Mouse (Mus musculus) thymus, postnatal 10 days (tissue): Measurements from ENCODE around the gene 6430548M08Rik.
A peak's percentile ranks its signal among the peaks of the same experiment; 100 is the strongest.

Experiments
- DNase-seq, 2 experiments: peaks; one replicate each; pipeline ENCODE4 v3.0.0; 2021; ENCODE audit warnings: low spot score in 2 of 2

6430548M08Rik gene

DNA sequence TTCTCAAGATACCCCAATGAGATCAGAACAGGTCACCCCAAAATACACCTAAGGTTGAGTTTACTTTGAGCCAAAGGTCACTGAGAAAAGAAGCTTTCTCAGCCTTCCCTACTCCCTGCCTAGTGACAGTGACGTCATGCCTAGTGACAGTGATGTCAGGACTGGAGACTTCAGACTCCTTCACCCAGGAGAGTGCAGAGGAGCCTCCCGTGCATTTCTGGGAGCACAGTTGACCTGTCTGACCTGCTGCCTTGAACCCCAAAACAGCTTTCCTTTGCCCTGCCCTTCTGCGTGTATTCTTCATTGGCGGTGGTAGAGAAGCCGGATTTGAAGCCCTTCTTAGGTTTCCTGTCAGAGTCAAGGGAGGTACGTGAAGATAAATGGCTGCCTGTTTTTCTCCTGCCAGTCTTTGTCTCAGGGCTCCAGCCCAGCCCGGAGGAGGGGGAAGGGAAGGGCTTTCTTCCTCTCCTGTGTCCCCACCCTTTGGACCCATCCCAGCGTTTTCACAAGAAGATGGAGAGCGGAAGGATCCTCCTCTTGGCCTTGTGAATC lies 9.2 kb upstream of the 6430548M08Rik start:
- no peak for DNase-seq

DNA sequence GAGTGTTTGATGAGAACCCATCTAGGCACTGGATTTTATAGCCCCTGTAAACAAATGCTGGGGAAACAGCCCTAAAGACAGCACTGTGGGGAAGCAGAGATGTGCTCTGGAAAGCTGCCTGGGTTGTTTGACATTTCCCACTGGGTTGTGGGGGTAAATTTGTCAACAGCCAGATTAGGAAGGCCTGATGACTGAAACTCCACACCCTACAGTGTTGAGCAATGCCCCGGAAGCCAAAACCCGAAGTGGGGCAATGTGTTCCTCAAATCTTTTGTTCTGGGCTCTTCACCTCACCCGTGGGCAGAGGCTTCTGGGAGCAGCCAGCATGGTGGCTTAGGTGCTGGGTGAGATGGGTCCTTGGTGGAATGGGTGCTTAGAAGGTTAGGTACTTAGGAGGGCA lies 4.8 kb upstream of the 6430548M08Rik start:
- DNase-seq = no peak

DNA sequence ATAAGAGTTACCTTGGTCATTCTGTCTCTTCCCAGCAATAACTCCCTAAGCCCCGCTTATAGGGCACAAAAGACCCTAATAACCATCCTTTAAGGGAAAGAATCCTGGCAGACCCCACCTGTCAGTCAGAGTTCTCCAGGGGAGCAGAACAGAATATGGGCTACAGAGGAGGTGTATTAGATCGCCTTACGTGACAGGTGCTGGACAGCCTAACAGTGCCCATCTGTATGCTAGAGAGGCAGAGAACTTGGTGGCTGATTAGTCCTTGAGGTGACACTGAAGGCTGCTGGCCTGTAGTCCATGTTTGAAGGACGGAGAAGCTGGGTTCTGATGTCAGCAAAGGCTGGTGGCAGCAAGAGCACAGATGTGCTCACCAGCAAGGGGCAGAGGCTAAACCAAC lies 3.0 kb upstream of the 6430548M08Rik start:
- no peak for DNase-seq

DNA sequence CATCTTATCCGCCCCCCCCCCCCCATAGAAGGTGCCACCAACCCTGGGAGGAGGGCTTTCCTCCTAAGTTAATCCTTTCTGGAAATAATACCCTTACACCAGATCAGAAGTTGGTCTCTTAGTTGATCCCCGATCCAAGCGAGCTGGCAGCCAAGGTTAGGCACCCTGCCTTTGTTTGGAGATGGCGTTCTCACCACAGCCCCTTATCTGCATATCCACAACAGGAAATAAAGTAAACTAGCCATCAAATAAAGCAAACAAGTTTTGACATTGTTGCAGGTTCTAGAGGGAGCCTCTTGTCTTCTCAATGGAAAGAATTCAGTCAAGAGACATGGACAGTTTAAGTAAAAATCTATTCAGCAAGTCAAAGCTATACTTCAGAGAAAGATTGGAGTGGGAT lies 2.6 kb upstream of the 6430548M08Rik start:
- no peak for DNase-seq

DNA sequence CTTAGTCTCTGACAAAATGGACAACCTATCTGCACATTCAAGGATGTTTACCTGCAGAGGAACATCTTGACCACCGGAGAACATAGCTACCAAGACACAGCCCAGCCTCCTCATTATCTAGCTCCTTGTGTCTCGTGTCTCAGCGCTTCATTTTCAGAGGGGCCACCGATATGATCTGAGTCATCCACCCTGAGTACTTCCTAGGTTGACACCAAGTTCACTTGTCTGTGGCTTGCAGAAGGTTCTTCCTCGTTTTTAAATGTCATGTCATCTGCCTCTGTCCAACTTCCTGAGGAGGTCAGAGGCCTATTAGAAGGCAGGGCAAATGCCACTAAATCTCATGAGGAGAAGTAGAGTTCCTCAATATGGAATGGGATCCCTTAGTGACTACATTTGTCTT lies 1.4 kb upstream of the 6430548M08Rik start:
- no peak for DNase-seq

DNA sequence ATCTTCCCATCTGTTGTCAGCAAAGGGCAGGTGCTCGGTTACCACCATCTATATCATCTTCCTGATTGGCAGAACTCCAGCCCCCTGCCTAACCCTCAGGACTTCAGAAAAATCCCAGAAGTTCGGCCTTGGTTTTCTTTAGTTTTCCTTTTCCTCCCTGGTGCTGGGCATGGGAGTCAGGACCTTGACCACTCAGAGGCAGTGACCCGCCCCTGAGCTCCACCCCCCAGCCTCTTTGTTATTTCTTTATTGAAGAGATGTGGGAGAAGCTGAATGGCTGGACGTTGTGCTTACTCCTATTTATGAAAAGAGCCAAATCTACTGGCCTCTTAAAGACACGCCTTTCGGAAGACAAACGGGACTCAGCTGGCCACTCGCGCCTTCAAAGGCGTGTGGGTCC lies 646 bp upstream of the 6430548M08Rik start:
- DNase-seq = peak in 1 of 2 experiments; percentile 10

DNA sequence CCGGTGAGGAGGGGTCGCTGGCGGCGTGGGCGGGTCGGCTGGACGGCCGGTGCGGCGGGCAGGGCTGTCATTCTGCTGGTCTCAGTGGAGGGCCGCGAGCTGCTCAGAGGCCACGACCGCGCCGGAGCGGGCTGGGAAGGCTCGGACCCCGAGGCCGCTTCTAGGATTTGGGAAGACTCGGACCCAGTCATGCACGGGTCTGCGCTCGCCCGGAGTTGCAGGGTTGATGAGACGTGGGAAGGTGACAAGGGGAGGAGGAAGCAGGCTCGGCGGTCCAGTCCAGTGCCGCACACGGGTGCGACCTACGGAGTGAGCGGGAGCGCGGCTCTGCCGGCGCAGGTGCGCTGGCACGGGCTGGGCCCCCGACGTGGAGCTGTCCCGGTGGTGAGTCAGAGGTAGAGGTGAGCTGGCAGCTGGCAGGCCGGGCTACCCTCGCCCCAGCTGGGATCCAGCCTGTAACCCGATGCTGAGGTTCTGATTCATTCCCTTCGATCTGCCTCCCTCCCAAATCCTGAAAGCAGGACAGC lies 426 bp downstream of the 6430548M08Rik start:
- DNase-seq = no peak

DNA sequence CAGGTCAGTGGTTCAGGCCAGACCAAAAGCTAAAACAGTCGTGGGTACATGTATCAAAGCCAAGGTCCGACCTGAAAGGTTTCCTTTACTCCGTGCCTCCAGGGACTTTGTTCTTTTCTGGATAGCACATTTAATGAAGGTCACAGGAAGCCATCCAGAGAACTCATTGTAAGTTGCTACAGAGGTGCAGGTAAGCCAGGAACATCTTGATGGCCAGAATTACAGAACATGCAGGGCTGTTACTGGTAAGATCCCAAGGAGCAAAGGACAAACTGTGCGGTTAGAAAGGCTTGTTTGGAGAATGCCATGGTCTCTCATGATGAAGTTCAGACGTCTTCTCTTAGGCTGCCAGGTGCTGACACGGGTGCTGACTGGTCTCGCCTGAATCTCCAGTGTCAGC lies 2.6 kb downstream of the 6430548M08Rik start:
- no peak for DNase-seq

DNA sequence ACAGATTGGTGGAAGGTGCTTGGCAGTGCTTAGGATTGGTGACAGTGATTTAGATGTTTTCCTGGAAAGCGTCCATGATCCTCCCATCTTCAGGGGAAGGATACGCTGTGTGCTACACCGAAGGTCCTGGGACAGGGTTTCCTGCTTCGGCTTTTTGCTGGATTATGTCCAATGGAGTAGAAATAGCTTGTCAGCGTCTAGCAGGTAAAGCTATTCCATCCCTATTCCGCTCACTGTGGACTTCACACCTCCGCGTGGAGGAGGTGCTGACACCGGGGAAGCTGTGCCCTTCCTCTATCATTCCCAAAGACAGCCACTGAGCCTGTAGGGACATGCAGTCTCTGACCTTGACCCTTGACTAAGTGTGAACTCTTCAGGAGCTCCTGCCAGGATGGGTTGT lies 4.2 kb downstream of the 6430548M08Rik start:
- DNase-seq = no peak

DNA sequence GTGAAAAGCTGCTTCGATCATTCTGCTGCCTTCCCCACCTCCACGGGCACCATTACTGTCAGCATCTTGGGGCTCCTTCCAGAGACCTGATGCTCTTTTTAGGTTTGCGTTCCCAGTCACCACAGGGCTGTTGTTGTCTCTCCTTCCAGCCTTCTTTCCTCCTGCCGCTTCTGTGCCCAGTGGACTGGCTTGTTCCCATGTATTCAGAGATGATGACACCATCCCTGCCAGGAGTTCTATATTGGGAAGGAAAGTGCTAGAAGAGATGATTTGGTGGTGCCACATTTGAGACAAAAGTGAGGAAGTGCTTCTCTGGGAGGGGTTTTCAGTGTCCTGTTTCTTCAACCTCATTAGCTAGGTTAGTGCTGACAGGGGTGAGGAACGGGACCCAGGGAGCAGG lies 4.9 kb downstream of the 6430548M08Rik start:
- DNase-seq = no peak

DNA sequence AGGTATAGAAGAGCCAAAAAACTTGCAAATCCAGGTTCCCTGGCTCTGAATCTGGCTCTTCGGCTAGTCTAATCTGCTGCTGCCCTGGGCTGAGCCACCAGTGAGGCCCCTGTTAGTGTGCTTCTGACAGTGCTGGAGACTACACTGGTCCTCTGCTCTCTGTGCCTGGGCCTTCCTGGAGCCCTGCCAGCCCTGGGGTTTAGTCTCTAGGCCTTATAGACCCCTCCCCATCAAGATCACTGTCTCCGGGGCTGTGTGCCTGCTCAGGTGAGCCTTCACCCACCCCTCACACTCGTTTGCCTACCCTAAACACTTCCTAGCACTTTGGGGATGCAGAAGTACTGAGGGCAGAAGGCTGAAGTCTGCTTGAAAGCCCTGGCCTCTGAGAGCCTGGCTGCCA lies 5.5 kb downstream of the 6430548M08Rik start:
- no peak for DNase-seq

DNA sequence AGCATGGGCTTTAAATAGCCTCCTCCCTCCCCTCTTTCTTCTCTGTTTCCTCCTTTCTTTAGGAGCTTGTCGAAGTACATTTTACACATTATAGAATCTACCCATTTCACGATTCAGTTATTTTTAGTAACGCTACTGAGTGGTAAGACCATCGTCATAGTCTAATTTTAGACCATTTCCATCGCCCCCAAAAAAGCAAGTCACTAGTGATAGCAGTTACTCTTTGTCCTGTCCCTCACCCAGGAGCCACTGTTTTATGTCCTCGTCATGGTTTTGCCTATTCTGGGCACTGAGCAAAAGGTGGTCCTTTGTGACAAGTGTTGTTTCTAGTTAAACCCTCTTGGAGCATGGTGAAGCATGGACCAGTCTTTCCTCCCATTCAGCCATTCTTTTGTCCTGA lies 6.0 kb downstream of the 6430548M08Rik start:
- no peak for DNase-seq

DNA sequence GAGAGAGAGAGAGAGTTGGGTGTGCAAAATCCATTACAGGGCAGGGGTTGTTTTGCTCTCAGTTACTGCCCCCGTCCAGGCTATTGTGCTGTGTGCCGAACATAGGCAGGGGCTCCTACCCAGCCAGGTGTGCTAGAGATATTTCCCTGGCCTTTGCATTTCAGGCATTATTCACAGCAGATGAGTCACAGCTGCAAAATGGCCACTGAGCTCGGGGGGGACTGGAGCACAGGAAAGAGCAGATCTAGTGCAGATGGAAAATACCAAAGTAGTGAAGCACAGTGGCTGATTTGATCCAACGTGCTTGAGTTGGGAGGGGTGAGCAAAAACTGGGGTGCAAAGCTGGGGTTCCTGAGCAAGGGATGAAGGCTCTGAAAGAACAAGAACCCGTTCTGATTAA lies 7.0 kb downstream of the 6430548M08Rik start:
- no peak for DNase-seq

DNA sequence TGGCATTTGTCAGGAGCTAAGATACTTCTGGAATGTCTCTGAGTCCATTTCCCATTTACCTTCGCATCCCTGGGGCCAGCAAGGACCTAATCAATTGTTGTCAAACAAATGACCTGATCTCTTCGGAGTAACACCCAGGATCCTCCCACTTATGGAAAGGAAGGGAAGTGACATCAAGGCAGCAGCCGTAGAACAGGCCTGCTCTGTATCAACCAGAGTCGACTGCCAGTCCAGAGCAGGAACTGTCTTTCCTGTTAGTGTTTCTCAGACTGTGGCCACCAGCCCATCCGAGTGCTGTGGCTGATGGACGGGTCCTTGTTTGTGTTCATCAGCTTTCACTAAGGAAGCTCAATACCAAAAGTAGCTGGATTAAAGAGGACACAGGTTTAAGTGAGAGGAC lies 10.3 kb downstream of the 6430548M08Rik start:
- DNase-seq = no peak

DNA sequence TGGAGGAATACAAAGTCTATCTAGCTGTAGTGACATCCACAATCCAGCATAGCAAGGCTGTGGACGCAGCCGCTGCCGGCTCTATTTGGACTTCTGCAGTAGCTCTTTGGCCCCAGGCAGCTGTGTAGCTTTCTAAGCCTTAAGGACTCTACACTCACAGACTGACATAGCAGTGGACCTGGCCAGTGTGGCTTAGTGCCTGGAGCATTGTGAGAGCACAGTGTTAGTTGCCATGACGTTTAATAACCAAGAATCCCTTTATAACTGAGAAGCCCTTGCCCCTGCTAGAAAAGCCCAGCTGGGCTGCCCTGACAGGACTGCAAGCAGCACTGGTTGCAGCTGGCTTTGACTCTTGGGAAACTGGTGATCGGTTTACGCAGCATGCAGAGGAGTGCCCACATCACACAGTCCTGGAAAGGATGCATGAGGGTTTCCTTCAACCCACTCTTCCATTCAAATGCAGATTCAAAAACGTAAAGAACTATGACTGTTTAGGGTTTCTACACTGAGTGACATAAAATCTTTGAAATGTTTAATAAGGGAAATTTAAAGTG lies 11.0 kb downstream of the 6430548M08Rik start:
- no peak for DNase-seq

DNA sequence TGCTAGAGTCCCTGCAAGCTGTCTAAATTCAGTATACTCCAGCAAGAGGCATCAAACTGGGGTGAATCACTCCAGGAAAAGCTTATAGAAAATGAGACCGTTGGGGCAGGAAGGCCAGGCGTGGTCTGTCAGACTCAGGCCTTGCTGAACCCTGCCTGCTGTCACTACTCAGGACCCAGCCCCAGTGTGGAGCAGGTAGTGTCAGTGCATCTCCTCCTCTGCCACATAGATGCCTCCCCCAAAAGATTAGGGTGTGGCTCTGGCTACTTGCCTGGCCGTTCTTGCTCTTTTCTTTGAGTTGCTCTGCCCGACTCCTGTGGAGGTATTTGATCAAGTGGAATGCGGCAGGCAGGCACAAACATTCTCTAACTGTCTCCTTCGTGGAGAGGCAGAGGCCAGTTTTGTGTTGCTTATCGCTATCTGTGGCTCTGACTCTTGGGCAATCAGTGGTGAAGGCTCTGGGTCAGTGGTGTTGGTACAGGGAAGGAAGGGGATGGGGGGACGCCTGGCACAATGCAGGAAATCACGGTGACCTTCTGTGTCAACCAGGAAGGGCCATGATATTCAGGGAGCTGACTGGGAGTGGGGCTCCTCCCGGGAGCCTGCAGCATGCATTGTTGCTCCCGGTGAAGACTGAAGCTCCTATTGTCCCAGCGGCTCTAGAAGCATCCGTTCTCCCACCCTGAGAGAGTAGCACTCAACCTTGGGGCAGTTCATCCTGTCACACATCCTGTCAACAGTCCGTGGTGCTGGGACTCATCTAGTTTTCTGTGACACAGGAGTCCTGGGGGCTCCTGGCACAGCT lies 12.6 kb downstream of the 6430548M08Rik start:
- no peak for DNase-seq

DNA sequence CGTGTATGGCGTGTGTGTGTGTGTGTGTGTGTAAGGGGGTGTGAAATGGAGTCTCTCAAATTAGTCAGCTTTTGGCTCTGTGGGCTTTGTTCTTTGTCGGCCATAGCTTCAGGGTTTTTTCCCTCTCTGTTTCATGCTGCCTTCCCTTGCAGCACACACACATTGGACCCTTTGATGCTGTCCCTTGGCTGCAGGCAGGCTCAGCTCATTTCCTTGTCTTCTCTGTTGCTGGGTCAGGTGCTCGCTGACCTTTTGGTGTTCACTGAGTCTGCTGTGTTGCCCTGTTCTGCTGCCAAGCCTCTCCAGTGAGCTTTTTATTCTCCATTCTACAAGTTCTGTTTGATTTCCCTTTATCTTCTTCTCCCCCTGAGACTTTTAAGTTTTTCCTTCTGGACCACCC lies 15.6 kb downstream of the 6430548M08Rik start:
- DNase-seq = no peak

DNA sequence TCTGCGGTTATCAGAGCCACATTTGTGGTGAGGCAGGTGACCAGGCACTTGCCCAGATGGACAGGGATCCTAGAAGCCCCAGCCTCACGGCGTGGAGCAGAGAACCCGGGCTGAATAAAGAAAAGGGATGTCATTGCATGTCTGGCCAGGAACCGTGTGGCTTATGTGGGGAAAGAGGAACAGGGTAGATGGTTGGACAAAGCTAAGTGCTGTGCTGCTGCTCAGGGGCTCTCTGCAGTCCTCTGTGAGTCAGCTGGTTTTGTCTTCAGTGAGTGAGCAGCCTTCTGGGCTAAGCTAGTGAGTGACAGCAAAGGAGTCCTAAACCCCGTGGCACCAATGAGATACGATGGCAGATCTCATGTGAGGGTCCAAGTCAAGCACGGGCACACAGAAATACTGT lies 17.2 kb downstream of the 6430548M08Rik start:
- DNase-seq = no peak

DNA sequence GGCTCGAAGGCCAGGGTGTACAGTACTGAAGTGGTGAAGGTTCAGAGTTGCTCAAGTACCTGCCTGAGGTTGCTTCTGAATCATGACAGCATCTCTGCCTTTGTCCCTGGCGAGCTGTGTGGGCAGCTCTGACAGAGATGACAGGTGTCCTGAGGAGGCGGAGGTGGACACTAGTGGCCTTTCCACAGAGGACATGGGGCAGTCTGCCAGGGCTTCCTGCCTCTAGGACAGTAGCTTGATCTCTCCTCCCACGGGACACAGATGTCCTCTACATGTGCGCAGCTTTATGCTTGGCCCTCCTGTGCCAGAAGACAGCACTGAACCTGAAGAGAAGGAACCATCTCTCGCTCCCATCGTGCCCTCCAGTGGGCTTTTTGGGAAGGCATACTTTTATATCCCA lies 19.2 kb downstream of the 6430548M08Rik start:
- no peak for DNase-seq

DNA sequence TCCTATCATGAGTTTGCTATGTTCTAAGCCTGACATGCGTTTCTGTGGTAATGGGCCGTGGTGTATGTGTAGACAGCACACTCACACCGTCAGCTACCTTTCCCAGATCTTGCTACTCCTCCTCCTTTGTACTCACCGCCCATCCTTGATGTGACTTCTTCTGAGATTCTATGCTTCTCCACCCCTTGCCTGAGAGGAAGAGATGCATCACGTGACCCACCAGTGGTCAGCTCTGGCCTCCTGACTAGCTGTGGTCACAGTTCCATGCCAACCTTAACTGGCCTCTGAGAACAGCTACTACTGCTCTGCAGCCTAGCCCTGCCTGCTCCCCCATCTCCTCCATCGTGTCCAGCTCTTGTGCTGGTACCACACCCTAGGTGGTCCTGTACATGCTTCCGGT lies 21.7 kb downstream of the 6430548M08Rik start:
- DNase-seq = no peak

DNA sequence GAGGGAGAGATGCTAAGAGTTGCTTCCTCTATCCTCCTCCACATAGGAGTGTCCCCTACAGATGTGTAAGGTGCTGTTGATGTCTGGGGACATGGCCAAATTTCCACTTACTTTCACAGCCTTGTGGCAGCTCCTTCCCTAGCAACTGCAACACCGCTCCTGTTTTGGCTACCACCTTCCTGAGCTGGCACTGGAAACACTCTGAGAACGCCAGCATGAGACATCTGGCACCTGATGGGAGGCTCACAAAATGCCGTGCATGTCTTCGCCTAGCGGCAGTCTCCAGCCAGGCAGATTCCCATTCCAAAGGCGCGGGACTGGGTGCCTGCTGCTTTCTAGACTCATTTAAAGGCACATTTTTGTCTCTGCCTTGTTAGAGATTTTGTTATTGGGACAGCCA lies 22.7 kb downstream of the 6430548M08Rik start:
- DNase-seq = no peak

DNA sequence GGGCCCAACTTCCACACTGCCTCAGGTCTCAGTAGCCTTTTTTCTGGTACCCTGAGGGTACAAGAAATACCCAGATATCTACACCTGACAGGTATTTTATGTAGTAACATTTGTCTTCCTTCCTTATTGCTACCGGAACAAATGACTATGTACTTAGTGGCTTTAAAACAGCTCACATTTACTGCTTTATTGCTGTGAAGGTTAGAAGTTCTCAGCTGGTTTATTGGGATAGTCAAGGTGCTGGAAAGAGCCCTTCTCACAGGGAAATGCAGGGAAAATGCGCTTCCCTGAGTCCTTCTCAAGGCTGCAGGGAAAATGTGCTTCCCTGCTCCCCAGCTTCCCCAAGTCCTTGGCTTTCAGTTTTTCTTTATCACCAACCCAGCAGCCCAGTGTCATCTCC lies 25.0 kb downstream of the 6430548M08Rik start:
- DNase-seq = no peak

DNA sequence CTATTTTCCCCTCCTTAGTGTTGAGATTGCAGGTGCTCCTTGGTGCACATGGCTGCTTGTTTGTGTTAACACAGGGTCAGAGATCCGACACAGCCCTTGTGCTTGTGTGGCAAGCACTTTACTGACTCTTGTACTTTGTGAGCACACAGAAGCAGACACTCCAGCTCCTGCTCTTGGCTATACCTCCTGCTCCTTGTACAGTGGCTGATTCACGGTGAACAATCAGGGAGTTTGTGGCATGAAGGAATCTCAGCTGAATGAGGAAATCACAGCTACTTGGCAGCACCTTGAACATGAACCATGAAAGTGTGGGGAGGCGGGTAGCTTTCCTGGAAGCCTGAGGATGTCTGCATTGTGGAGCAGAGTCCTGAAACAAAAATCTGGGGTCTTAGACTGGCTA lies 26.8 kb downstream of the 6430548M08Rik start:
- DNase-seq = no peak
